Mouse (Mus musculus) small intestine, adult 2 months (tissue): Measurements from ENCODE around the gene Rhobtb1.

ENCODE experiments used
- CTCF ChIP-seq: fragments of 200-500 bp; IDR thresholded peaks from 2 replicates; pipeline ENCODE4 v1.5.1; 2012; ENCODE audit warnings: low read depth, mild to moderate bottlenecking, control low read depth, inconsistent platforms, low read length, moderate library complexity, mixed read lengths; ENCODE audit not compliant: insufficient replicate concordance, insufficient read length; ENCODE audit errors: extremely low read depth
- POLR2A ChIP-seq: fragments of 200-500 bp; IDR thresholded peaks from 2 replicates; pipeline ENCODE4 v1.6.1; 2012; ENCODE audit warnings: low read depth, mild to moderate bottlenecking, control low read depth, inconsistent platforms, low read length, moderate library complexity

DNA sequence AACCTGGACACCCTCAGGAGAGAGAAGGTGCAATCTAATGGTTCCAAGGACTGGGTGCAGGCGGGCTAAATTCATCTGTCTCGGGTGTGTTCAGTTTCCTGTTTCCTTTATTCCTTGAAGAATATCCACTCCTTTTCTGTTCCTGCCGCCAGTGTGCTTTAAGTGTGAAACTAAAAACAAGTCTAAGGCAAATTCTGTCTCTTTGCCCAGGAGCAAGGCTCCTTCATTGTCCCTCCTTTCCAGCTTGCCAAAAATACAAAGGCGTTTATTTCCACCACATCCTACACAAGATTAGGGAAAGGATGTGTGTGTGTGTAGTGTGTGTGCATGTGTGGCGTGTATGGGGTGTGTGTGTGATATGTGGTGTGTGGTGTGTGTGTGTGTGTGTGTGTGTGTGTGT, 11.3 kb downstream of the Rhobtb1 start:
- TF ChIP-seq POLR2A, result no peak
- no peak for TF ChIP-seq CTCF
